Mouse (Mus musculus) layer of hippocampus, adult 11-12 months (tissue): Measurements from ENCODE around the gene Tes.

Source experiments
- DNase-seq: peaks from one replicate; pipeline ENCODE4 v3.0.0; 2022; ENCODE audit warnings: low spot score

The Tes gene

DNA sequence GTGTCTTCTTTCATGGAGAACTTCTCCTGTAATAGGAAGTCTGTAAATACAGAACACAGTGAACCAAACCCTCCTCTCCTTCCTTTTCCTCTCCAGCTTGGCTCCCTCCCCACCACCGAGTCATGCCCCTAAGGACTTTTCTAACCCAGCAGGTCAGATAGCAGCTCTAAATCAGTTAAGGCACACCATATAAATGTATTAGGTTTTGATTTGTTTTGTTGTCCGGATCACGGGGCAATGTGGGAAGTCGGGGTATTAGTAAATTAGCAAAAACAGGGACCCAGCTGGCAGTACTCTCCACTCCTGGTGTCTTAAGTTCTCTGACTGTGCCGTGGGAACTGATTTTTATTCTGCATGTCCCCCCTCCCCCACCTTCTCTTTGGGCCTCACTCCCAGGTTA, 14.4 kb downstream of the Tes start:
- DNase-seq: no peak

DNA sequence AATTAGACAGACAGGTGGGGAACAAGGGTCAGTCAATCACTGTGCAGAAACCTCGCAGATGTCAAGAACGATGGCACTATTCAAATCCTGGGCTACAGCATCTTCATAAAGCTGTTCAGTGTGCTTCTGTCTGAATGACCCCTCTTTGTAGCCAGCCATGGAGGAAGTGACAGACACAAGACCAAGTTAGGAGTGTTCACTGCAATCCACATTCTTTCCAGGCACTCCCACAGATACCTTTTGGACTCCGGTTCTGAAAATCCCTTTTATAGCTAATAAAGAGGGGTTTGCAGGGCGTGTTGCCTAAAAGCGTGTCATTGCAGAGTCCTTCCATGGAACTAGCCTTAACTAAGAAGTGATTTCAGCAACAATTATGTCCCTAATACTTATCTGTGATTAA, 14.9 kb downstream of the Tes start:
- no peak for DNase-seq

DNA sequence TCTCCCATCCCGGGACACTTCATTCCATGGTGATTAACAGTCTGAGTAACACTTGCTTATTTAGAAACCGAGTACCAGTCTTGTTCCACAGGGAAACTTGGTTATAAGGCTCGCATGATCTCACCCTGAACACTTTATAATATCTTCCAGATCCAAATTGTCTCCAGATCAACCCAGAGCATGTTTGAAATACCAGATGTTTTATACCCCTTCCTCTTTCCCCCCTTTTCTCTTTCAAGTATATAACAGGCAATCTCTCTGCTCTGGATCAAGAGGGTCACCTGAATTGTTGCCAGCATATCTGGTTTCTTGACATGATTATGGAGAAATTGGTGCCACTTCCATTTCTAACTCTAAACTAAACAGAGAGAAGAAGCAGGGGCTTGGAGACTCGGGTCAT, 17.3 kb downstream of the Tes start:
- DNase-seq: no peak

DNA sequence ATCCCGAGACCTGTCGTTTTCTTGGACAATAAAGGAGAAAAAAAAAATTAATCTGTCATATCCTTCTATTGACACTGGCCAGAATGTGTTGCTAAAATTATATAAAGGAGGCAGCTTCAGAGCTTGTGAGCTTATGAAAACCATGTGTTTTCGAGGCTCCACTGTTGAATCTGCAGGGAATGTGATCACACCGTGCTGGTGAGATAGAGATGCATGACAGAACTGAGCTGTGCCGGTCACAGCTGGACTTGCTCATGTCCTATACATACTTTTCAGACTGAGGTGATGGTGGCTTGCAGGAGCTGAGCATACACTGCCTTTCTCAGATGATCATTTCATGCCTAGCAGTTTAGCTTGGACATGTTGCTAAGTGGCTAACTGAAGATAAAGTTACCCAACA, 17.9 kb downstream of the Tes start:
- DNase-seq: no peak

DNA sequence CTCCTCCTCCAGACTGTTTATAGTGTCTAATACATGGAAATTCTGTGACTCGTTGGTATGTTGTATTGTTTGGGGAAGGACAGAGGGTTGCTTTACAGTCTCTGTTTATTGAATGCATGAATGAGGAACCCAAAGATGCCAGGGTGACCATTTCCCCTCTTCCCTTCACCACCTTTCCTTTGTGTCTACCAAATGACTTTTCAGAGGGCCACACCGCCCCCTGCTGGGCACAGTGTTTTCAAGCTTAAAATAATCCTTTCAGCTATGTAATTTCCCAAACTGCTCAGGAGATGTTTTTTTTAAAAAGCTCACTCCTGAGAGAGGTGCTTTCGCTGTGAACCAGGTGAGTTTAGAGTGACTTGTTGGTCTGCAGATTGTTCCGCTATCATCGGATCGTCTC, 22.5 kb downstream of the Tes start:
- DNase-seq: peak; percentile 67

DNA sequence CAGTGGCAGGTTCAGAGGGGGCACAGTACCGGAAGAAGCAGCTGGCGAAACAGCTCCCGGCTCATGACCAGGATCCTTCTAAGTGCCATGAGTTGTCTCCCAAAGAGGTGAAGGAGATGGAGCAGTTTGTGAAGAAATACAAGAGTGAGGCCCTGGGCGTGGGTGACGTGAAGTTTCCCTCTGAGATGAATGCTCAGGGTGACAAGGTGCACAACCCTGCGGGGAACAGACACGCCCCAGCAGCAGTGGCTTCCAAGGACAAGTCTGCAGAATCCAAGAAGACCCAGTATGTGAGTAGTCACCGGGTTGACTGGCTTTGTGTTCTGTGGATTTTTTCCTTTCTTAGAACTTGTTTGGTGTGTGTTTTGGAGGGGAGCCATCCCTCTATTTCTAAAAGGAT, 32.4 kb downstream of the Tes start:
- no peak for DNase-seq

DNA sequence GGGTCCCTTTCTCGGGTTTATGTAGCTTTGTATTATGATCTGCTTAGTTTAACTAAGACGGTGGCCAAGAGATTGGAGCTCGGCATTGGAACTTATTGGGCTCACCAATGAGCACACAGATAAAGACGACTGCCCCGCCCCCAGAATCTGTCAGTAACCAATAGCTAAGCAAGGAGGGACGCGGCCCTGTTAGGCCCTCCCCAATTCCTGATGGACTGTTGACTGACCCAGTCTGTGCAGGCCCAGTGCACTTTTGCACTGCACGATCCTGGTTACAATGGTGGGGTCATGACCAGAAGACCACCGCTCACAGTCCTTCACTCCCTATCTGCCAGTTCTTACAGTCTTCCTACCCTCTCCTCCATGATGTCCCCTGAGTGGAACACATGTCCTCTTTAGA, 33.6 kb downstream of the Tes start:
- DNase-seq: no peak

DNA sequence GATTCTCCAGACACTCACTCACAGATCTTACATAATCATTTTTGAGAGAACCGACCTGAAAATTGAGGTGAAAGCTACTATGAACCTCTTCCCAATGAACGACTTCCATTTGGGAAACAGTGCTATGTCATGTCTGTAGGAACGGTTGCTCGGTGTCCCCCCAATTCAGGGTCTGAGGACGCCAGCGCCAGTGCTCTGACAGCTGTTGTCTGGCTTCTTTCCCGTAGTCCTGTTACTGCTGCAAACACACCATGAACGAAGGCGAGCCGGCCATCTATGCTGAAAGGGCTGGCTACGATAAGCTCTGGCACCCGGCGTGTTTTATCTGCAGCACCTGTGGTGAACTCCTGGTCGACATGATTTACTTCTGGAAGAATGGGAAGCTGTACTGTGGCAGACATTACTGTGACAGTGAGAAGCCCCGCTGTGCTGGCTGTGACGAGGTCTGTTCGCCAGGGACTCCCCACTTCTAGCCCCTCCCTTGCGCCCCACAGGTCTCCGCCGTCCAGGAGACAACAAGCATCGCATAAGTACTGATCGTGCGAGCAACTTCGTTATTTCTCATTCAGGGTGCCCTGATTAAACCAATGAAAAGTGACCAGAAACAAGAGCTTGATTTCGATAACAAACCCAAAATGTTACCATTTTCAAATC, 34.7 kb downstream of the Tes start:
- no peak for DNase-seq

DNA sequence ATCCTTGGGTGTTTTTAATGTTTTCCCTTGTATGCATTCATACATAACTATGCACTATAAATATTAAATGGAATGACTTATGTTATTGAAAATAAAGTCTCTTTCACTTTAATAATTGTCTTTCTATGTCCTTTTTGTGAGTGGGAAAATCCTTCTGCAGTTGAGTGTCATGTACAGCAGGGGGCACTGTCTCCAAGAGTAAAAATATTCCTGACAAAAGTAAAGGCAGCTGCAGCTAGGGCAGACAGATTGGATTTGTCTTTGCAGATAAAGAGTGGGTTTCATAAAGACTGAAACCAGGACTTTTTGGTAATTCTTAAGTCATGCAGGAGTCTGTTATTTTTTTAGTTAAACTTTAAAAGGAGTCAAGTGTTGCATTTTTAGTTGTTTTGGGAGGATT, 40.8 kb downstream of the Tes start:
- DNase-seq: peak; percentile 62

DNA sequence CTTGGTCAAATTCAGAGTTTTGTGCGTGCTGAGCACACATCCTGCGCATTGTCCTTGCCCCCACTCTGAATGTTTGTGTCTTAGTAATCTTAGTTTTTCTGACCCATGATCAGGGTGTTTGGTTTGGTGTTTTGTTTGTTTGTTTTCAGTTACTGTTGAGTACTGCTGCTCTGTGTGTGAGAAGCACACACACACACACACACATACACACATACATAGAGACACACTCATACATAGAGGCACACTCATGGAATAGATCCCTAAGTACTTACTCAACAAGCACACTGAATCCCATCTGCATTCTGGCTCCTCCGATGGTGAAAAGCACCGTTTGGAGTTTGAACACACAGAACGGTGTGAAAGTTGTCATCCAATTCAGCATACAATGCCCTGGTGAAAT, 41.5 kb downstream of the Tes start:
- DNase-seq: no peak

DNA sequence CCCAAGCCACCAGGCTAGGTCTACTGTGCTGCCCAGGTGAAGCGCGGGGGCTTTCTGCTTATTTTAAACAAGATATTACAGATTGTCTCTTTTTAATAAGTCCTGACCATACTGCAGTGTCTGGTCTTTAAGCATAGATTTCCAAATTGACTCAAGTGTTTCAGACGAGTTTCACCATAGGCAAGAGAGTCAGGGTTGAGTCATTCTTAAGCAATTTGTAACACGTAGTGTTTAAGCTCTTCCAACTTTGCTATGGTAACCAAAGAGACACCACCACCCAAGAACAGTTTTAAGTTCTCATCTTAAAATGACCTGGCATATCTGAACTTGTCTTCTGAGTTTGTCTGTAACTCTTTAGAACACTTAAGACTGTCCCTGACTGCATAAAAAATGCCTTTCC, 44.3 kb downstream of the Tes start:
- no peak for DNase-seq

DNA sequence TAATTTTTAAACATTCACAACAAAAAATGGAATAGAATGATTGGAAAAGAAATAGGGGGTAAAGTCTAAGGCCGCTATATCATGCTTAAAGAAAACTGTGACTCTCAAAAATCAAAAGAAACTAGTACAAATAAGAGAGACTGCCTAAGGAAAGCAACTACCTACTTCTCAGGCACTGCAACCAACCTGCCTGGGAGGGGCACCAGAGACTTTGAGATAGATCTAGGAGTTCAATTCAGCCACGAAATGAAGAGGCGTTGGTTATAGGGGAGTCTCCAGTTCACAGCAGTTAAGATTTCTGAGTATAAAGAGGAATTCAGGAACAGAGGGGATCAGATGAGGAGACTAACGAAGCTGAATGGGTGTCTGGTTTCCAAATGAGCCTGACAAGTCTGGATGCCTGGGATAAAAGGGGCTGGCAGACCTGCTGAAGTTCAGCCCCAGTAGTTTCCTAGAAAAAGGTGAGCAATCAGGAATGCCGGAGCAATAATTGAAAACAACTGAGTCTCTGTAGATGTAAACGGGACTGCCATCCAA, 45.7 kb downstream of the Tes start:
- DNase-seq: no peak

DNA sequence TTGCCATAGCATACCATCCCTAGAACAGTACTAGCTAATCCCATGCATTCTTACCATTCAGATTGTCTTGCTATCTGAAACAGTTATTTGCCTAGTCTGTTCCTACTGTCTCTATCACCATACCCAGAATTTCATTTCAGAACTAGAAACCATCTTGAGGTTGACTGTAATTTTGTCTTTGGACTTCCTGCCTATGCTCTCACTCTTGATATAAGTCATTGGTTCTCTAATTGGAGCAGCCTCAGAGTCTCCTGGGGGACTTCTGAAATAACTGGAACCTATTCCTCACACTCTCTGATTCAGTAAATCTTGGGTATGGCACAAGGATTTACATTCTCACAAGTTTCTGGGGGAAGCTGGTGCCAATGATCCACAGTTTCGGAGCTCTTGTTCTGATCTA, 47.1 kb downstream of the Tes start:
- no peak for DNase-seq

DNA sequence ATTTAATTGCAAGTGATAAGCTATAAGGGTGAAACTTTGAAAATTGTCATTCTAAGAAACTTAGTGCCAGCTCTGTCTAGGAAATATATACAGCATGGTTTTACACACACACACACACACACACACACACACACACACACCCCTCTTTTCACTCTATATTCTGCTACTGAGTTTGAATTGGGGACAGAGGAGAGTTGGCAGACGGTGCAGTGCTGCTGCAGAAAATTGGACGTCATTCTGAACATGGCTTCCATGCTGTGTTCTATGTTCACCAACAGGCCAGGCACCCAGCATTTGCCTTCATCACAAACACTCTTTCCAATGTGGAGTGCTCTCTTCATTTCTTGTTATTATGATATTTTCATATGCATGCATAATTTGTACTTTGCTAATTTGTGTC, 48.0 kb downstream of the Tes start:
- DNase-seq: no peak

DNA sequence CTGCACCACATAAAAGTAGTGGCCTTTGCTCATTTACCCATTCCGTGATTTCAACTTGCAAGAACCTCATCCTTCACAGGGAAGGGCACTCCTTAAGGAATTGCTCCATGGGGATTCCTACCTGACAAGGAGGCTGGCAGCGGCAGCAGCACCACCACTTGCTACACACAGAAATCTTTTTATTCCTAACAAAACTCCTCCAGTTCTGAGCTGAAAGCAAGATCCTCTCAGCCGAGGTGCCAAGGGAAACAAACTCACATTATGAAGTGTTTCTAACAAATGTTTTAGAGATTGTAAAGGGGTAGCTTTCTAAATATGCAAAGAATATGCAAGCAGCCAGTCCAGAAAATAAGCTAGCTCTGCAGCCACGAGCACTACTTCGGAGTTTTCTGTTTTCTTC, 49.6 kb downstream of the Tes start:
- no peak for DNase-seq

DNA sequence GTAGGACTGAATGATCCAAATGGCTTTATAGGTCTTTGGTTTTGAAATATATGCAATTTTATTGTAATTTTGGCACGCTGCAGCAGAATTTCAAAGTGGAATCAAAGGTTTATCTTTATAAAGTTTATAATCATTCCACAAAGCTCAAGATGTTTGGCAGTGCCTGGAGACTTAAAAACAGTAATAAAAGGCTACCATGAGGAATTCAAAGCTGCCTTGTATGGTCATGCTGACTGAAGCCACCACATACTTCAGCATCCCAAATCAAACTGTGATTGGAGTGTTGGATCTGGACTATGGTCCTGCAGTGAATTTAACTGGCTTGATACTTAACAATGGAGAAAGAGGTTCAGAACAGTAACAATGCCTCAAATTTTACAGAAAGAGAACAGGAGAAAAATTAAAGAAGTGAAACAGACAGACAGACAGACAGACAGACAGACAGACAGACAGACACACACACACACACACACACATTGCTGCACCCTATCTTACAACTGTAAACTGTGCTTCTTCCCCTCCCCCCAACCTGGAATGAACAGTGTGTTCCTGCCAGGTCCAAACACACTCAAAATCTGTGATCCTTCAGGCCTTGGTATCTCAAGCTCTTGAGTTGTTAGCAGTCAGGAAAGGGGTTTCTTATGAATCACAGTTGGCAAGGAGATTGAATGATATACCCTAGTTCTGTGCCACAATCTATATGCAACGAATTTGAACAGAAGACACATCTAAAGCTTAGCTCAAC, 50.3 kb downstream of the Tes start:
- no peak for DNase-seq

DNA sequence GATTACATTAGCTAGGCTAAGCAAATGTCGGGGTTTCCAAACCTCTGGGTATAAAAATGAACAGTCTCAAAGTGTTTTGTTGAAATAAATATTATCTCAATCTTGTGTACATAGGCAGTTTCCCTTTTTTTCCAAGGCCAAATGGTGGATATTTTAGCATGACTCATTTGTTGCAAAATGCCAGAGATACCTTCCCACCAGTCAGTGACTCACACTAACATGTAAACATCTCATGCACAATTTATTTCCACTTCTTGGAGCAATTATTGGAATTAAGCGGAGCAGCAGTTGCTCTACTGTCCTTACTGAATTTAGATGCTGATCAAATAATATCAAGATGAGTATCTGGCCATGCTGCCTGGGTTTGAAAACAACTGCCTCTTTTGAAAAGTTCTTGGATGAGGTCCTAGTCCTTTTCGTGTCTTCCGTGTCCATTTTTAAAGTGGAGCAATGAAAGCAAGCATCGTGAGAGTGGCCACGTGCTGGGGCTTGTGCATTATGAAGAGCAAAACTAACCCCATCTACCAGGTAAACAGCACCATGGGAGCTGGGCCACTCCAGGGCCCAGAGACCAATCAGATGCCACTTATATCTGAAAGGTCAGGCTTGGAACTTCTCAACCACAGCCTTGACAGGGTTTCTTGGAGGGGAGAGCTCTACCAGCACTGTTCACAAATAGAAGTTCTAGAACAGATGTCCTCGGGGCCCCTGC, 54.7 kb downstream of the Tes start:
- DNase-seq: no peak

DNA sequence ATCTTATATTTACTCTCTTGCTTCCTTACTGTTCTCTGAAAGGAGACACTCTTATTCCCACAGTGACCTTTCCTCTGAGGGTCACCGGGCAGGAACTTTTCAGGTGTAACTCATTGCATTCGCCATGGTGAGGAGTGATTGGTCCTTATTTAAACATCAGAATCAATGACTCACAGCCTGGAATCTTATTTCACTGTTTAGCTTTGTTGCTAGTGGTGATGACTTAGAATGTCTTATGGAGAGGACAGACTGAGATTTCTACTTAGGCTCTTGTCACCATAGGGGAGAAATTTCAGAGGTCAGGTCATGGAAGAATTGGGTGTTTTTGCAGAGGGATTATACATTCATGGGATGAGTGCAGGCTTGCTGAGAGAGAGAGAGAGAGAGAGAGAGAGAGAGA, 75.1 kb downstream of the Tes start:
- DNase-seq: no peak

DNA sequence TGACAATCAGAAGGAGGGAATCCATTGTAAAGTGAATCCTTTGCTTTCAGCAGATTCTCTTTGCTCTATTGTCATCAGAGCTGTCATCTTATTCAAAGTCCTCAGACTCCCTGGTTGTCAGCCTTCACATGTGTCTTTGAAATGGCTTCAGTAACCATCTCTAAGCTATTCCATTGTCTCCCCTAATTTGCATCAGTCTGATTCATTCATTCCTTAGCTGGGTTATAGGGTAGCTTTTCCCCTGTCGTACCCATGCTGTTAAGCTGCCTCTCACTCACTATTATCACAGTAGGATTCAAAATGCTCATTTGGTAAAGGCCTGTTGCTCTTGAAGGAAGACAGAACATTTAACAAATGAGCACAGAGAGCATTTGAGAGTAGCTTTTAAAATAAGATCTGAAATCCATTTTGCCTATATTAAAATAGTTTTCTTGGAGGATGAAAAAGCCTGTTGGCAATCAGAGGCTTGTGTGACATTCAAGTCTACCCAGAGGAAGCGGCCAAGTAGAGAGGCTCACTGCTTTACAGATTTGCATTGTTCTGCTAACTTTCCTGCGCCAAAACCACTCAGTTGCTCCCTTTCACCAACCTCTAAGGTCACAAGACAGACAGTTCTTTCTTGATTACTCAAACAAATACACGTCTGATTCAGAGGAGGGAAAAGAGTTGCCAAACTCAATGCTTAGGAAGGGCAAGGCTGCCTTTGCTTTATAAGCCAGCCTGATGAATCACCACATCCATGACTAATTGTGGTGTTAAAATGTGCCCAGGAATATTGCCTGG, 77.8 kb downstream of the Tes start:
- DNase-seq: peak; percentile 9

DNA sequence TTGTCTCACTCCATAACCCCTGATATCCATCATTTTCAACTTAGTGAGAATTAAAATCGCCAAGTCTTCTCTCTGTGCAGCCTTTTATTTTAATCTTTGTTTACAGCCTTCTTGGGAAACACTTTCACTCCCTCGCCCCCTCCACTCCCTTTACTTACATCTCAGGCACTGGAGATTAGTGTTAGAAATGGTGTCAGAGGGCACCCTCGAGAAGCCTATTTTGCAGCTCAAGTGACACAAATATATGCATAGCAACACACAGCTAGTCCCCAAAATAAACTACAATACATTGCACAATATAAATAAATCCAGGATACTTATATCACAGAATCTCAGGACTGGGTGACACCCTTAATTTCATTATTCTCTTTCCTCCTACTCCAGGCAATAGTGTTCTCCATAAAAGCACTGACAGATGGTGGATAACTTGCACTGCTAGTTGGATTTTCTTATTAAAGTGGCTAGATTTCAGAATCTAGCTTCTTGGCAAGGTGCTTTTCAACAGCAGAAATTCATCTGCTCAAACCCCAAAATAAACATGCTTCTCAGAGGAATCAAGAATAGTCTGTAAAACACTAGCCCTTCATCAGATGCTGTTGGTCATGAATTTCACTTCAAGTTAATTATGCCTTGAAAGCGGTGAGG, 86.2 kb downstream of the Tes start:
- no peak for DNase-seq

DNA sequence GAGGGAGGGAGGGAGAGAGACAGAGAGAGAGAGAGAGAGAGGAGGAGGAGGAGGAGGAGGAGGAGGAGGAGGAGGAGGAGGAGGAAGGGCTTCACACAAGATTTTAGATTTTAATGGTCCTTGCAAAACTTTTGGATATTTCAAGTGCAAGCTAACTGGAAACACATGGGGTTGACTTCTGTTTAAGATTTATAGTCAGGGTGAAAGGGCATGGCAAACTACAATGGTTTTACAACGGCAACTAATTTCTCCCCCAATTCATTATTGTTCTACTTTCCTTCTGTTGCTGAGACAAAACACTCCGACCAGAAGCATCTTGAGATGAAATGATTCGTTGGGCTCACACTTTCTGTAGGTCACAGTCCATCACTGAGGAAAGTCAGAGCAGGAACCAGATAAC, 87.6 kb downstream of the Tes start:
- no peak for DNase-seq
